Mouse (Mus musculus) layer of hippocampus, adult 9-11 months (tissue): Measurements from ENCODE around the gene Btbd35f11.
"Not testable (repeated sequence)": the region's sequence is repeated elsewhere in the genome, so short reads cannot be mapped to it uniquely, and the experiment has no call there.

Experiments used
- DNase-seq: peaks from one replicate; pipeline ENCODE4 v3.0.0; 2022

The Btbd35f11 gene

GRCm38 (mm10) chrX:3443590-3443989 is at the start of gene Btbd35f11:
TSS of gene Btbd35f11 (minus strand) at chrX:3443690.
- DNase-seq: not testable (repeated sequence)

DNA sequence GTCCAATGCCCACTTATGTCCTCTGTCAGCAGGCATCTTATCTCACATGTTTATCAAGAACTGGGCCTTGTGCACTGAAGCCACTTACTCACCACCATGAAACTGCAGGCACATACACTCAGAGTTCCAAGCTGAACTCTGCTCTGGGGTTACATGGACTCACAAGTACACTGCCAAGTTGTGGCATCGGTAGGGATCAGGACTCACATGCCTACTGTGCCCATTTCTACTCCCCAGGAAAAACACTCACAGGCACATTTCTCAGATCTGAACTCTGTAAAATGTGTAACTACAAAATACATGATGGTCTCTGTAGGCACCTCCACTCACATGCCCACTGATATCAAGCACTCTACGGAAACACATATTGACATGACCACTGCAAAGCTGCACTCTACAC is 33.5 kb downstream of the Btbd35f11 start:
- DNase-seq: not testable (repeated sequence)
